Mouse (Mus musculus) lung, postnatal 25 days (tissue): ENCODE data around the gene Gm3020.
"Not testable (repeated sequence)": the region's sequence is repeated elsewhere in the genome, so short reads cannot be mapped to it uniquely, and the experiment has no call there.

Experiments
- DNase-seq: peaks from one replicate; pipeline ENCODE4 v3.0.0; 2022; ENCODE audit warnings: low spot score

Gene Gm3020

GRCm38 (mm10) chr14:3651730-3652129 is at the start of gene Gm3020:
Gene Gm3020 (plus strand): TSS chr14:3652030.
- not testable (repeated sequence) for DNase-seq

GRCm38 (mm10) chr14:3634212-3634611 is 17.6 kb upstream of the Gm3020 start, which contains the start of gene Gm3012:
Gene Gm3012 (plus strand): TSS chr14:3634512.
- not testable (repeated sequence) for DNase-seq

- not testable (repeated sequence) for DNase-seq
Observed at GRCm38 (mm10) chr14:3688483-3688882, 36.7 kb downstream of the Gm3020 start, which contains the start of gene Gm3043. Gene Gm3043 (plus strand): TSS chr14:3688783.
